Mouse (Mus musculus): ENCODE measurements around the gene Cbl.
A peak's percentile ranks its signal among the peaks of the same experiment; 100 is the strongest.

Gene Cbl

DNA sequence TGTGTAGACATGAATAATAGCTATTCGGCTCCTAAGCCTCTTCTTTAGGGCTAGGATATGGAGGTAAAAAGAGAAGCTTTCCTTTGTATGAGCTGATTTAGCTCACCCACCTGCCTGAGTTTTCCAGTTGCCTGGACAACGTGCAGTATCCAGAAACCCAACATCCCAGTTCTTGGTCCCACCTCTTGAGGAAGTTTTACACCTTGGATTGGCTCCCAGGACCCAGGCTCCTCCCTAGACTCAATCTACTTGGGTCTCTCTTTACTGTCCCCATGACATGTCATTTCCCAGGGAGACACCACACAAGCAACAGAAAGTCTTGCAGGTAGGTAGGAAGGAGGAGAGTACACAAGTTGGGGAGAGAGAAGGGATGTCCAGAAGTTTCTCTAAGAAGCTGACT is 6.5 kb upstream of the Cbl start, which contains the start of gene Ccdc153:
Gene Ccdc153 (plus strand): TSS at position 278 of the 400 bp plus-strand sequence.
- DNase-seq (ENCODE audit: low read depth), result no peak

DNA sequence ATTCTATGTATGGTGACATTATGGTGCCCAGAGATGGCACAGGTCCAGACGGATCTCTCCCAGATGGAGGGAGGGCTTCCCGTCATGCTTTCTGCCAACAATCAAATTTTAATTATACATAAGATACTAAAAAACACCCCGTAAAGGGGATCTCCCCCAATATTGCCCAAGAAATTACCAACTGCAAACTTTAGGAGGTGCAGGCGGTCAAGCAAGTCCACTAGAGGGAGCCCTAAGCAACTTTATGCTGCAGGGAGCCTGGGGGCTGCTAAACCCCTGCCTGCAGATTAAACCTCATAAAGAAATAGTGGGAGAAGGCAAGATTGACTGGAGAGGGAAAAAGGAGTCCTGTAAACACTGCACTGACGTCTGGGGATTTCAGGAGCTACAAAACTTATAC is 5.6 kb upstream of the Cbl start:
- peak; percentile 72 for DNase-seq (ENCODE audit: low read depth)

DNA sequence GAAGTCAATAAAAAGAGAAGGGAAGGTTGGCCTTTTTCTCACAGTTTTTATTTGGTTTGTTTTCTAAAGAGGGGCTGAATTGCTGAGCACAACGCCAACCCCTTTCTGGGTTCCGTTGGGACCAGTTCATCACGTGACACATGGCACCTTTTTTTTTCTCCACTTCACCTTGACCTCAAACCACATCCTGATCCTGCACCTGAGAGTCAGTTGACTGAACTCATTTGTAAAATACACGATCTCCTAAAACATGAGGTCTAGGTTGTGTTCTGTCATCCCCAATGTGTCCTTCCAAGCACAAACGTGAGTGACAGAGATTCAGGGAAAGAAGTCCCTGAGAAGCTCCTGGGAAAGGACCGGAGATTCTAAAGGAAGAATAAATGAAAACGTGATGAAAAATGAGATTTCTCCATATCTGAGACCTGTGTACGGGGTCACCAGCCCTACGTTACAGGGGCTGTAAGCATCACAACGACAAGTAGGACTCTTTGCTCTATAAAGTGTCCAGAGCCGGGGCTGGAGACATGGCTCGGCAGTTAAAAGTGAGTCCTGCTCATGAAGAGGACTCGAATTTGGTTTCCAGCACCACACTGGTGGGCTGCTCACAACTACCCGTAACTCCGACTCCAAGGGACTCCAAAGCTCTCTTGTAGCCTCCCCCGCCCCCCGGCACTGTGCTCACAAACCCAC is 4.8 kb upstream of the Cbl start:
- no peak for DNase-seq (ENCODE audit: low read depth)

DNA sequence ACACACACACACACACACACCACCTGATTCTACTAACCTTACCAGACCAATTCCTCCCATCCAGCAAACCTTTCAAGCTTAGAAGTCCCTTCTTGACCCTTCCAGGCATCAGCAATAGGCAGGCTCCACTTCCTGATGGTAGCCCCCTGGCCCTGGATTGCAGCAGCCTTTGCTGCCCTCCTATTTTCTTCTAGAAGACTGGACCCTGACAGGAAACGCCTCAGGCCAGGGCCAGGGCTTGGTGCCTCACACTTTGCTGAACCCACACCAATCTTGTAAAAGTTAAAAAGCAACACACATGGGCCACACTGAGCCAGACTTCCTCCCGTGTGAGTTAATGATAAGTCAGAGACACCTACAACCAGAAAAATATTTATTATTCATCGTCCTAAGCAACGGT is 3.3 kb upstream of the Cbl start:
- DNase-seq (ENCODE audit: low read depth), result no peak

DNA sequence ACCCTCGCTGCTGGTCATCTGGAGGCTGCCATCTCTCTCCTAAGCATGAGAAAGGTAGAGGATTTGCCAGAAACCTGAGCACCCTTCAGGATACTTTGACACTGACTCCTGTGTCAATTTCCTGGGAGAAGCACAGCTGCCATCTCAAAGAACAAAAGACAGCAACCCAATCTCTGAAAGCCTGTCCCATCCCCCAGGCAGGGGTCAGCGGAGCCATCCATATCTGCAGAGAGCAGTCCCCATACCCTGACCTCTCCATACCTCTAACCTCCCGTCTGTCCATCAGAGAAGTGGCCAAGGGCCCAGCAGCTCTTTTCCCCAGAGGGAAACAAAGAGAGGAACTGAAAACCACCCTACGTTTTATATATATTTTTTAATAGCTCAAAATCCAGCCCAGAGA is 2.8 kb upstream of the Cbl start:
- DNase-seq (ENCODE audit: low read depth), result no peak

DNA sequence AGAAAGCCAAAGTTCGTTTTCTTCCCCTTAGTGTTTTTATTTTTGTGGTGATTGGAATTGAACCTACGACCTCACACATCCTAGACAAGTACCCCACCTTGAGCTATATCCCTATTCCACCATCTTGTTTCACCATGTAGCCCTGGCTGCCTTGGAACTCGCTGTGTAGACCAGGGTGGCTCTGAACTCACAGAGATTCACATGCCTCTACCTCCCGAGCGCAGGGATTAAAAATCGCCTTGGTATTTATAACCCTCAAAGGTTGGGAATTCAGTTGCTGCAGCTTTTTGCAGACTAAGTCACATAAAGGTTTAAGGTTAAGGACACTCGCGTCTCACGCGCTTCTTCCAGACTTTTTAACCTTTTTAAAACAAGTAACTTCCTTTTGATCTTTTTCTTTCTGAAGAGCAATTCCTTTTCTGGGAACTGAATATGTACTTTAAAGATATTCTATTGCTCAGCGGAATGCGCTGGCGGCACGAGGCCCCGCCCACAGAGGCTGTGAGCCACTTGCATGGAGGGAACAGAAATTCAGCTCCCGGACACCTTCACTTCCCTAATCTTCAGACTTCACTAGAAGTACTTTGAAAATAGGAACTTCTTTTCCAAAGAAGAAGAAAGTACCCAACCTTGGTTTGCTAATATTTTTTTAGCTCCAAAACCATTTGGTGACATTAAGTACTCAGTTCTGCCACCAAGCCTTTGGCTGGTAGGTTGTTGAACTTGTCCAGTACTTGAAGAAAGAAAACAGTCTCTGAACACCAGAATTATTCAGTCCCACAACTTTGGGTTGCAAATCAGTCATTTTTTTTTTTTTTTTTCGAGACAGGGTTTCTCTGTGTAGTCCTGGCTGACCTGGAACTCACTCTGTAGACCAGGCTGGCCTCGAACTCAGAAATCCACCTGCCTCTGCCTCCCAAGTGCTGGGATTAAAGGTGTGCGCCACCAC is 904 bp upstream of the Cbl start:
- DNase-seq (ENCODE audit: low read depth), result peak; percentile 89

DNA sequence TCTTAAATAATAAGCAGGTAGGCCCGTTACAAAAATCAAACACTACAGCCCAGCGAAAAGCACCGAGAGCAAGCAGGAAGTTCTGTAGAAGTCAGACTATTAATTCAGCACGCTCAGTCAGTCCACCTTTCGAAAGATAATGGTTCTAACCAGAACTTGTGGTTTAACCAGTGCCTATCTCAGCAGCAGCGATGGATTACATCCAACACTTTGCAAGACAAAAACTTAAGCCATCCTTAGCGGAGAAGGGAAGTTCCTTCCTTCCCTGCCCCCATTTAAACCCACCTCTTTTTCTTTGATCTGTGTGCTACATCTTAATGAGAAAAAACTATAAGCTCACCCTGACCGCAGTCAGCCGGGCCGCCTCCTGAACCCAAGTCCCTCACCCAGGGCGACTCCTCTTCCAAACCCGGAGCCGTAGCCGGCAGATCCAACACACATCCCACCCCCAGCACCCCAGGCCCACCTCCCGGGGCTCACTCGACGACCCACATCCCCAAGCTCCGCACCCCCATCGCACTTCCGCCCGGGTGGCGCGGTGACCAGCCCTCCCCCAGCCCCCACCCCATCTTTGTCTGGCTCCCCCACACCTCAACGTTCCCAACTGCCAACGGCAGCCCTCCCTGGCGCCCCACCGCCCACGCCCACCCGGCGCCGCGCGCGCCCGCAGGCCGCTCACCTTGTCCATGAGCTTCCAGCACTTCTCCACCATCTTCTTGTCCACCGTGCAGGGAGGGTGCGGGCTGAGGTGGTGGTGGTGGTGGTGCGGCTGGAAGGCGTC is 638 bp downstream of the Cbl start:
- peak; percentile 80 for DNase-seq (ENCODE audit: low read depth)

DNA sequence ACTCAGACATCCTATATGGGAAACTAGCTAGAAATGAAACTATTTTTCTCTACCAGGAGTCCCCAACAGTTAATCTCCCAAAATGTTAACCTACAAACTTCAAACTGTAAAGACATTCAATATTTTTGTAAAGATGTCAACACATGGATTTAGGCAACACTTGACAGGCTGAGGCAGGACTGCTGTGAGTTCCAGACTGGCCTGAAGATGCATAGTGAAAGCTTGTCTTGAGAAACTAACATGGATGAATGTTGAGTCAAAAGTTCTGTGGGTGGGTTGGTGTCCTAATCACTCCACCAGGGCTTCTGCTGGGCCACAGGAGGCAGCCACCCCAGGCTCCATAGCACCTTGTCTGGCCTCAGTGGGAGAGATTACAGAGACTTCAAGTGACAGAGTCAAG is 2.2 kb downstream of the Cbl start:
- DNase-seq (ENCODE audit: low read depth), result peak; percentile 31

DNA sequence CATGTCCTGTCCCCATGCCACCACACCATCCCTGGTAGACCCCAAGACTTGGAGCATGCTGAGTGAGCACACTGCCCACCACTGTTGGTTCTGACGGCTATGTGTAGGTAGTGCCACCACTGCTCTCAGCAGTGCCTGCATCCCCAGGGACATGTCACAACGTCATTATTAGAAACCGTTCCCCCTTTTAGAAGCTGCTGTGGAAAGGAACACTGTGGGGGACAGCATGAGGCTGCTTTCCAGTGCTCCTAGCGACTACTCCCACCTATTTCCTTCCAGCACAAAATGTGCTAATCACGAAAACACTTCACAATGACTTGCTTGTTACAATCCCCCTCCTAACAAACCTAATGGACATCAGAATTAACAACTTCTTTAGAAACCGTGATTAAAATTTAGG is 7.9 kb downstream of the Cbl start:
- DNase-seq (ENCODE audit: low read depth), result no peak

DNA sequence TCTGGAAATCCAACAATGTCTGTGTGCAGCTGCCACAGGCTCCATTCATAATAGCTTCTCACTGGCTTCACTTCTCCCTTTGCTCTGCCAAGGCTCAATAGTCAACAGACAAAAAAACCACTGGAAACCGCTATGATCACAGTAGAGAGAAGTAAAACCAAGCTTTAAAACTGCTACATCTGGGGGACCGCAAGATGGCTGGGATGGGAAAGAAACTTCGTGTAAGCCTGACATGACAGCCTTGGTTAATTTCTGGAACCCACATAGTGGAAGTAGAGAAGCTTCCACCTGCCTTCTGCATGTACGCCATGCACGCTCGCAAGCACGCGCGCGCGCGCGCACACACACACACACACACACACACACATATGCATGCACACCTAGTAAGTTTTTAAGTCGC is 20.3 kb downstream of the Cbl start:
- DNase-seq (ENCODE audit: low read depth), result no peak

DNA sequence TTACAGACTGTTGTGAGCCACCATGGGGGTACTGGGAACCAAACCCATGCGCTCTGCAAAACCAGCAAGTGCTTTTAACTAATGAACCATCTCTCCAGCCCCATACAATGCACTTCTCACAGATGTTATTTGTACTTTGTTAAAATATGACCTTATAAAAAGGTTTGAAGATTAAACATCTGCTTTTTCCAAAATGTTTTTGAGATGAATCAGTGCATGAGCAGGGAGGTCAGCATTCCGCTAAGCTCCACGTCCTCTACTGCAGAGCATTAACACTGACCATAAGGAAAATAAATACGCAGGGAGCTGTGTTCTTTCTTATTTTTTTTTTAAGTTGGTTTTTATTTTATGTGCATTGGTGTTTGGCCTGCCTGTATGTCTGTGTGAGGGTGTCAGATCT is 21.4 kb downstream of the Cbl start:
- DNase-seq (ENCODE audit: low read depth), result no peak

DNA sequence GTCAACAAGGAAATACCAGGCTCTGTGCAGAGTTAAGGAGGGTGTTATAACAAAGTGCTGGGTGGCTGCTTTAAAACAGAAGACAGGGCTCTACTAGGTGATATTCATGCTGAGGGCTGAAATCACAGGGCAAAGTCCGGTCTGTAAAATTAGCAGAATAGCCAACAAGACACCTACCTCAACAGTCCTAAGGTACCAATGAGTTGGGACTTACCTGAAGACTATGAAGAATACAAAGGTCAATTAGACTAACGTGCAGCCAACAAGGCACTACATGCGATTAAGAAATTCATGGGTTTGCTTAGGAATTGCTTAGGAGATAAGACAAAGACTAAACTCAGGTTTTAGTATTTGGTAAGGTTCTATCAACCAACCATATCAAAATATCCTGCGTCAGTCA is 24.4 kb downstream of the Cbl start:
- no peak for DNase-seq (ENCODE audit: low read depth)

DNA sequence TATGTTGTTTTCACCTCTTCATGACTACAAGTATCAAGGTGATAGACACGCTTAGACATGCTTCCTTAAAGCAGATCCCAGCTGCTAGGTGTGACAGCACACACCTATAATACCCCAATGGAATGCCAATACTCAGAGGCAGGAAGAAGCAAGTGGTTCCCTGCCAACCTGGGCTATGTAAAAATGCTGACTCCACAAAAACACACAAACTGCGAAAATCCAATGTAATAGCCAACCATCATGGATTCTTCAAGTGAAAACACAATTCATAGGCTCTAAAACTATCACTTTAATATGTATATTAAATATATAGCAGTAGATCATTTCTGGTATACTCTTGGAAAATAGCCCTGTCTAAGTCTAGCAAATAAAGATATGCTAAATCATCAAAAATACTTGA is 26.0 kb downstream of the Cbl start:
- no peak for DNase-seq (ENCODE audit: low read depth)

DNA sequence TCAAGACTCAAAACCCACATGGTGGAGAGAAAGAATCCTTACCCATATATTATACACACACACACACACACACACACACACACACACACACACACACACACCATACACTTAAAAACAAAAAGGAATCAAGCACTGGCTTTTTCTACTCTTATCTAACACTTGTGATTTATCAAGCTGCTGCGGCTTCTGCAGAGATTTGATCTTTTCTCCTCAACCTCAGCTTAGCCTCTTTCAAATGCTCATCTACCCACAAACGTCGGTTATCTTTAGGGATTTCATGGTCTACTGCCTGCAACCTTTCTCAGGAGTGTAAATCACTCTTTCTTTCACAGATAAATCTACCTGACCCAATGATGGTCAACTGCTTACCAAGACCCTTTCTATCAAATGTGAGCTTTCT is 33.4 kb downstream of the Cbl start:
- DNase-seq (ENCODE audit: low read depth), result no peak

DNA sequence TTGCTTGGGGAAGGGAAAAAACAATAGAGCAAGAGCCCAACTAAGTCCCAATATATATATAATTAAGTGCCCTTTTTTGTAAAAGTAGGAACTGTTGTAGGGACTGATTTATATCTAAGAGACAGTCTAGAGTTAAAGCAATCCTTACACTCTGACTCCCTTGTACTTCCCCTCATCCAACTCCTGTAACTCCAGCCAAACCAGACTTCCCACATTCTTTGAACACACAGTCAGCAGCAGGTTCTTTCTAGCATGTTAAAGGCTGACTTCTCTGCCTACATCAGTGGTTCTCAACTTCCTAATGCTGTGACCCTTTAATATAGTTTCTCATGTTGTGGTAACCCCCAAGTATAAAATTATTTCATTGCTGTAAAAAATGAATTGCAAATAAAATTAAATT is 34.3 kb downstream of the Cbl start:
- no peak for DNase-seq (ENCODE audit: low read depth)

DNA sequence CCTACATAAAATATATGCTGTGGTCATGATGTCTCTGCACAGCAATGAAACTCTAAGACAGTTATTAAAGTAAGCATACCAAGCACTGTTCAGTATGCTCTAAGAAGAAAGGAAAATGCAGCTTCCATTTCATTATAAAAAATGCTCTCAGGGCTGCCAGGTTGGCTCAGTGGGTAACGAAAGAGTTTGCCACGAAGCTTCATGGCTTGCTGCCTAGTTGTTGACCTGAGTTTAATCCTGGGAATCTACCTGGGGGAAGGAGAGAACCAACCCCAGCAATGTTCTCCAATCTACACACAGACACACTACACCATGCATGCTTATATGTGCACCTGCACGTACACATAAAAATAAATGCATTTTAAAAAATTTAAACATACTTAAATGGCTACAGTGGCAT is 34.7 kb downstream of the Cbl start:
- DNase-seq (ENCODE audit: low read depth), result no peak

DNA sequence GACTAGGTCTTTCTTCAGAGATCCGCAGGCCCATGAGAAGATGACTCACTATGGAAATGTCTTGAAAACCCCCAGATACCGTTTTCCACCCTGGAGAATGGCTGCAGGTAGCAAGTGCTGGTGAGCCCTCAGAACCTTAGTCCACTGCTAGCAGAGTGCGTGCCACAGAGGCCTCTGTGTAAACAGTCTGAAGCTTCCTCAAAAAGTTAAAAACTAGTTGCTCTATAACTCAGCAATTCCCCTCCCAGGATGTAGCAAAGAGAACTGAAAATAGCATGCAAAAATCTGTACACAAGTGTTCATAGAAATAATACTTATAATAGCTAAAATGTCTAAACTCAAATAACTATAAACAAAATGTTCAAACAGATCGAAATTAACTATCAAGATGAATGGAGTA is 37.5 kb downstream of the Cbl start:
- DNase-seq (ENCODE audit: low read depth), result no peak

DNA sequence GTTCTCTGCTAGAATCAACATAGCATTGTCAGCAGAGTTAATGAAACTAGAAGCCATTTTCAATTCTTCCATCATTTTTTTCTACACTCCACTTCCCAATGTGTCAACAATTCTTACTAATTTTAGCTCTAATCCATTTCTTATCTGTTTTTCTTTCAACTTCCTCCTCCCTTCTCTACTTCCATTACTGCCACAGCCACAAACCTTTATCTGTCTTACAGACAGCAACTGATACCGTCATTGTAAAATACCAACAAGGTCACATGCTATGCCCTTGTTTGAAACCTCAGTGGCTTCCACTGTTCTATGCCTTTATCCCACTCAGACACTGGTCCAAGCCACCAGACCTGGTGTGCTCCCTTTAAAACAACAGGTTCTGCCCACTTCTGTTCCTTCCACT is 39.8 kb downstream of the Cbl start:
- DNase-seq (ENCODE audit: low read depth), result peak; percentile 83

DNA sequence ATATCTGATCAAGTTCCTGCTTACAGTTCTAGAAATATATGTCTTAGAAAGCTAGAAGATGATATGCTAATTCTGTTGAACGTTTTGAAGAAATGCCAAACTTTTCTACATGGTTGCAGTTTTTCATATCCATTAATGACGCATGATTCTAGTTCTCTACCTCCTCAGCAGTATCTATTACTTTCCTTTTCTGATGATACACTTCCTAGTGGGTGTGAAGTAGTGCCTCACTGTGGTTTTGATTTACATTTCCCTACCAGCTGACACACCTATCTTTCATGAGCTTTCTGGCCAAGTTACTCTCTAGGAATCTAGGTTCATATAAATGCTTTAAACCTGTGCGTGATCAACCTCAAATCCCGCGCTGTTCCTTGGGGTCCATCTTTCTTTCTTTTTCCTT is 41.1 kb downstream of the Cbl start:
- peak; percentile 42 for DNase-seq (ENCODE audit: low read depth)

DNA sequence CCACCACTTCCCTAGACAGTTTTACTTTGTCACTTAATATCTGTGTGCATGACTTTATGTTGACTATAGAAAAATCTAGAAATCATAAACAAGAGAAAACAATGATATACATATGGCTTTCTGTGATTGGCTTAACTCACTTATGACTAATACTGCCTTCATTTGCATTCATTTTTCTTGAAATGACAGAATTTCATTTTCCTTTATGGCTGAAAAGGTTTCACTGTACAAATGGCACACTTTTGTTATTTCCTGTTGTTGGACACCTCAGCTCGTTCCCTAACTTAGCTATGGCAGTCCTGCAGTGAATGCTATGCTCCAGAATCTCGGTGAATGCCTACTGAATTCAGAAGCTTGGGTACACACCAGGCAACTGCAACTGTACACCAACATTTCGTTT is 41.5 kb downstream of the Cbl start:
- DNase-seq (ENCODE audit: low read depth), result no peak

DNA sequence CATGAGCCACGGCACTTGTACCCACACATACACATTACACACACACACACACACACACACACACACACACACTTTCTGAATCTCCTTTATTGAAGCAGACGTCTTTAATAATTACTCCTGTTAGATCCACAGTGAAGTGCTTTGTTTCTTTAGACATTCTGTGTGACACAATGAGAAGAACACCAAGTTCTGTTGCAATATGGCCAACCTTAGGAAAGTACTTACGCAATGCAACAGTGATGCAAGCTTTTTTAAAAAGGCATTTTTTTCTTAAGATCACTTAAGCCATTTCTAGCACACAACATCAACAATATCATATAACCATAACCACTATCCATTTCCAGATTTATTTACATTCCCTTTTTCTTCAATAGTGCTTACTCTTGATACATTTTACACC is 42.7 kb downstream of the Cbl start:
- peak; percentile 89 for DNase-seq (ENCODE audit: low read depth)

DNA sequence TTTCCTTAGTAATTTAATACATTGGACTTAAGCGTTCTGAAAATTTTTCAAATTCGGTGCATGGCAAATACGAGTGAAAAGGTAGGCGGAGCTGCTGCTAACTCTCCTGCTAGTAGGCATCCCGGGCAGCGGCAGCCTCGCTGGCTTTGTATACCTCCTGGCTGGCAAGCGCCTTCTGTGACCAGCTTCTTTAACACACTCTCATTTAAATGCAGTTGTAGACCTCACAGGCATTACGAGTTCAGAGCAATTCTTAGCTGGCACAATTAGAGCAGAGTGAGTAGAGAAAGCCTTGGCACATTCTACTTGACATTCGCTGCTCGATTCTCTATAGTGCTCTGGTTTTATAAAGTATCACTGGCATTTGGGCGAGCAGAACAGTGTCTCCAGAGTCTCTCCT is 45.6 kb downstream of the Cbl start:
- DNase-seq (ENCODE audit: low read depth), result no peak

DNA sequence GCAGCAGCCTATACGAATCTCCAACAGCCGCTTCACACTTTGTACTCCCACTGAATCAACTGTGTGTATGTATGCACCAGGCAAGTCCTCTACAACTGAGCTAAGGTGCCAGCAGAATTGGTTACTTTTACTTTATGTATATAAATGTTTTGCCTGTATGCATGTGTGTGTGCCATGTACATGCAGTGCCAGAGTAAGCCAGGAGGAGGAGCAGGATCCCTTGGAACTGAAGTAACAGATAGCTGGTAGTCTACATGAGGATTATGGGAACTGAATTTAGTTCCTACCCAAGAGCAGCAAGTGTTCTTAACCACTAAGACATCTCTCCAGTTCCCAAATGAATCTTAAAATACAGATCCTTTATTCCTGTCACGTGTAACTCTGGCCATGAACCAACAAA is 51.6 kb downstream of the Cbl start:
- DNase-seq (ENCODE audit: low read depth), result peak; percentile 79

Data from 416B (cell line).